Mouse (Mus musculus) c-Kit-positive CD71-positive TER-119-negative erythroid progenitor cells, embryonic 14.5 days (primary cell): ENCODE measurements at regions not wholly inside any gene's neighbourhood (a gene's known extent, or its start where the extent isn't known, plus 50 kb on each side); places are given as distances from the start of the nearest gene placed in this dataset.

ENCODE experiments used
- DNase-seq: peaks from one replicate; pipeline ENCODE4 v3.0.0-alpha.2; 2013; ENCODE audit warnings: low read depth

DNA sequence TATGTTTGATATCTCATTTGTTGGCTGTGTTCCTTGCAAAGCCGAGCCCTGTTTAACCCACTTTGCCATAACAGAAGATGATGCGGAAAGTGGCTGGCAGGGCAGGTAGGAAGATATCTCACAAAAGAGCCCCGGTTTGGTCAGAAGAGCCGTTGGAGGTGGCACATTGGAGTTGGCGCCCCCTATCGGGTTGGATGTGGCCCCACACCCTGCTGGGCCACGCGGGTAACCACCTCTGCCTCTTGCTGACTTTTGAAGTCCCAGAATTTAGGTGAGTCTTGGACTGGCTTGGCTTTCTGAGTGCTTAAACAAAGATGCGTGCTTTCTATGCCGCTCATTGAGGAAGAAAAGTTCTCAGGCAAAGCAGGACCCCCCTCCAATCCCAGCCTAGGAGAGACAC is 56.1 kb downstream of the Gm4791 start:
- DNase-seq, result no peak

DNA sequence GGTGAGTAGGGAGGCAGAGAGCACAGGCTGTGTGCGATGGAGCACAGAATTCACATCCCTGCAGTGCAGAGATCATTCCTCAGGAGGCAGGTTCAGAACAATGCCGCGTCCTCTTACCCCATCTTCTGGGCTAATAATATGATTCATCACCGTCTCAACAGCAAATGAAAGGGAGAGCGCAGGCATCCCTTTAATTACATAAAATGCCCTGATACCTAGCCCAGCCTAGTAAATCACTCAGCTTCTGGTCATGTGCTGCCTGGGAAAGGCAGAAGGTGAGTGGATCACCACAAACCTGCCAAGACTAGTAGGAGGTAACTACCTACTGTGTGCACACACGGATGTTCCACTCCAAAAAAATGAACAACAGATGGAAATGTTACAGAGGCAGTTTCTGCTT is 57.0 kb downstream of the Gm4791 start:
- DNase-seq, result no peak

- DNase-seq, result no peak
Observed at GRCm38 (mm10) chr9:47059339-47060005, 60.9 kb downstream of the Gm4791 start.

- no peak for DNase-seq
Observed at GRCm38 (mm10) chr9:47060757-47061156, 62.2 kb downstream of the Gm4791 start.

DNA sequence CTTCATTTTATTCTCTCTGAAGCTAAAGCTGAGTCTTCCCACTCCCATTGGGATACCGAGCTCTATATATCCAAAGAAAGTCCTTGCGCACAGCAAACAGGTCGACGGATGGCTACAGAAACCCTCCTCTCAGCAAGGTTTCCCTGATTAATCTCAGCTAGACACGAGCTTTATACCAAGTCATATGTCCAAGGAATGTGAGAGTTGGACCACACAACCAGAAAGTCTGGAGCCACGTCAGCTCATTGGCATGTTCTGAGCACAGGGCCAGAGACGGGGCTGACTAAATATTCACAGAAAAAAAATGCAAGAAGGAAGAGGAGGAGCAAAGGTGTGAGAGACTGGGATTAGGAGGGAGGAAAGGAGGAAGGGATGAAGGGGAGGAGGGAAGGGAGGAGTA is 64.0 kb downstream of the Gm4791 start:
- DNase-seq, result no peak

GRCm38 (mm10) chr9:47063751-47064150 is 65.2 kb downstream of the Gm4791 start:
- DNase-seq, result no peak

DNA sequence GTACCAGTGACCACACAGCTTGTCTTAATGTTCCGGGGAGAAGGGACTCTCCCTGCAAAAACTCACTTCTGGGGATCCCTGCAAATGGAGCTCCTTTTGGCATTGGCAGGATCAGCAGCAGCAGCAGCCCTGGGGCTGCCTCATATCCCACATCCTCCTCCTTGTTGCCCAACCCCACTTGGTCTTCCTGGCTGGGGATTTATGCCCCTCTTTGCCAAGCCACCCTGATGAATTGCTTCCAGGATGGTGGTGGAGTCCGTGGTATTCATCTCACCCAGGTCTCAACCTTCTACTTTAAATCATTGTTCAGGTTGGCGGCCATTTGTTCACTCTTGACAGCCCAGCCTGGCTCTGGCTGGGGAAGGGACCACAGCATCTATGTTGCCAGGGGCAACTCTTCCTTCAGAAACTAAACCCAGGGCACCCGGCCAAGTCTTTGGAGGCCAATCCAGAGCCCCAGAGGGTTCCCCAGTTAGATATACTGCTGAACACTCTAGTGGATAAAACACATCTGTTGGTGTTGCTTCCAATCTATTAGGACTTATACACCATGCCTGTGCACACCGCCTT is 66.0 kb downstream of the Gm4791 start:
- DNase-seq, result no peak

GRCm38 (mm10) chr9:47069436-47069835 is 70.9 kb downstream of the Gm4791 start:
- no peak for DNase-seq

- DNase-seq, result no peak
Observed at GRCm38 (mm10) chr9:47070958-47071357, 72.4 kb downstream of the Gm4791 start.

DNA sequence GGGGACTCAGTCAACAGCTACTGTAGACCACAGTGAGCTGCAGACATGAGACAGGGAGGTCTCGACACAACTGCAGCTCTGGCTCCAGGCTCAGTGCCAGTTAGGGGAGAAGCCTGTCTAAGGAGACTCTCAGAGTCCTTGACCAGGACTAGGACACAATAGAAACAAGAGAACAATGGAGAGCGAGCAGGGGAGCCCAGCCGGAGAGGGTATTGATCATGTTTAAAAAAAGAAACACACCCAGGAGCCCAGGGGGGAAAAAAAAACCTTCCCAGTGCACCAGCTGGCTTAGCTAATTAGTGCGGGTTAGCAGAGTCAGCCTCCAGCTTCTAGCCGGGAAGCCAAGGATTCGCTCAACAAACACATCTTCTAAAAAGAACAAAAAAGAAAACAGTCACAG is 78.4 kb downstream of the Gm4791 start:
- DNase-seq, result no peak

DNA sequence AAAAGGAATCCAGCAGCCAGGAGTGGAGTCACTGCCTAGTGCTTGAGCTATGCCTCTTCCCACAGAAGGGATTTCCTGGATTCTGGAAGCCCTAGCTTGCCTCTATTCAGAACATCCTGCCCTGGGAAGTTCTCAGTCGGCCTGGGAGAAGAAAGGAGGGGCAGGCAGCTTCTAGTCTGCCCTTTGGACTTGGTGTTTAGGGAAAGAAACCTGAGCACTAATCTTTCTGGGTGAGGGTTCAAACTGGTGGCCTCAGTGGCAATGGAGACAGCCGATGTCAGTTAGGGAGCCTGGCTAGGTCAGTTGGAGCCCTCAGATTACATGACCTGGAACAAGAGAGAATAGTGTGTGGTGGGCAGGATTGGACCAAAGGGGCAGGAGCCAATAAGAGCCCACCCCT is 78.9 kb downstream of the Gm4791 start:
- no peak for DNase-seq

- DNase-seq, result no peak
Observed at GRCm38 (mm10) chr9:47077945-47078344, 79.4 kb downstream of the Gm4791 start.

DNA sequence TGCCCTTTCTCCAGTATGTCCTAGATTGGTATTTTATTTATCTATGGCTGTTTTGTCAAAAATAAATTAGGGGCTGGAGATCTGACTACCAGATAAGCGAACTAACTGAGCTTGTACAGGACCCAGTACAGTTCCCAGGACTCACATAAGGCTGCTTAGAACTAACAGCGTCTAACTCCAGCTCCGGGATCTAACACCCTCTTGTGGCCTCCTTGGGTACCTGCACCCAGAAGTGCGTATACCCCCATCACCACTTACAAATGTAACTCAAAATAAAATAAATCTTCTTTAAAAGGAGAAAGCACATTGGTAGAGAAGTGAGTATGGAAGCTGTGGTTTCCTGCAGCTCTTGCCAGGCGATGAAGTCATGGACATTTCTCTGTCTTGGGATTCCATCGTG is 82.9 kb downstream of the Gm4791 start:
- DNase-seq, result no peak

DNA sequence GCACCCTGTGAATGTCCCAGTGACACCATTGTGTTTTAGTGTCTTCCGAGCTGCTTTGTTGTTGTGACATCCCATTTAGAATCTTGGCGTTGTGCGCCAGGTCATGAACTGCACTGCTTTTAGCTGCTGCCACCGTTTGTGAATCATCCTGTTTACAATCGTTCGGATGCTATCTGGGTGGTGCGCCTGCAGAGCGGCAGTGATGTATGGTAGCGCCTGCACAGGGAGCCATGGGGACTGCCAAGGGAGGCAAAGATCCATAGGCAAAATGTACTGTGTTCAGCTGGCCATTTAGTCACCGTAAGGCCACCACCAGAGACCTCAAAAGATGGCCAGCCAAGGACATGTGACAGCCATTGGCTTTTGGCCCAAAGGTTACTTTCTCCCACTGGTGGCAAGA is 93.3 kb downstream of the Gm4791 start:
- DNase-seq, result no peak

DNA sequence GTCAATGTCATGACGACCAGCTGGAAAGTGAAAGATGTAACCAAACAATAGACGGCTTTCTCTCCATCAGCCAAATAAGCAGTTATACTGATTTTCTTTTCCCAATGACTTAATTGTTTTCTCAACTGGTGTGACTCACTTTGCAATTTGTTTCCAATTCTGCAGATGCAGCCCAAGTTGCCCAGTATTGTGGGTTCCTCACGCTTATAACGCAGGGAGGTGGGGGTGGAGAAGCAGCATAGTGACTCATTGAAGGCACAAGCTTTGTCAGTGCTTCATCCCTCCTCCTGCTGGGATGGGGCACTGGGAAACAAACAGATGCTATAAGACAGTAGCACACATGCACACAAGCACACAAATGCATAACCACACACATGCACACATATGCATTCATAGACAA is 97.1 kb downstream of the Gm4791 start:
- no peak for DNase-seq

- no peak for DNase-seq
Observed at GRCm38 (mm10) chr9:47103316-47103715, 104.8 kb downstream of the Gm4791 start.

DNA sequence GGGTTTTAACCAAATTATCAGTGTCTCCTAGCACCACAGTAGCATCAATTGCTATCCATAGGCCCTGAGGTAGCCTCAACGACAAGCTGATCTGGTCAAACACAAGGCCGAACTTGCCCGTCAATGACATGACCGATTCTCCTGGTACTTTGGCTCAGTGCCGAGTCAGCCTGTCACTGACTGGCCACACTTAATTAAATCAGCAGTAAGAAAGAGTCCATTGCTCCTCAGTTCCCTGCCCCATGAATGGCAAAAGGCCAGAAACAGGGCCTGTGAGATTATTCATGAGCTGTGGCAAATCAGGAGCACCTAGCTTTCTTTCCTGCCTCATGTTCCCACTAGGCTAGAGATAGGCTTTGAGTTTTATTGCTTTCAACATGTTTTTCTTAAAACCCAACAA is 105.4 kb downstream of the Gm4791 start:
- DNase-seq, result no peak

DNA sequence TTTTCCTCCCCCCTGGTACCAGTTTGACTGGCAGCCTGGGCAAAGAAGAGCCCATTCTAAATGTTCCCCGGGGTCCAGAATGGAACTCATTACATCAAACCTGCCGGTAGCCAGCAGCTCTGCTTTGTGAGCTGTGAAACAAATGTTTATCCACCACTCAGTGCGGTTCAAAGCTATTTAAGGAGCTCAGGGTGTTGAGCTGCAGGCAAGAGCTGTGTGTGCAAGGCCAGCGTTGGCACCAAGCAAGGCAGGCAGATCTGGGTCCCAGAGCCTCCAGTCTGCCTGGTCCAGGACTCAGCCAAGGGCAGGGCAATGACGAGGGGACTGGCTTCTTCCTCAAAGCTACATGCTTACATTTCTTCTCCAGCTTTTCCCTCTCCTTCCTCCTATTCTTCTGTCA is 109.6 kb downstream of the Gm4791 start:
- DNase-seq, result no peak

- DNase-seq, result no peak
Observed at GRCm38 (mm10) chr9:47119253-47119652, 120.7 kb downstream of the Gm4791 start.

DNA sequence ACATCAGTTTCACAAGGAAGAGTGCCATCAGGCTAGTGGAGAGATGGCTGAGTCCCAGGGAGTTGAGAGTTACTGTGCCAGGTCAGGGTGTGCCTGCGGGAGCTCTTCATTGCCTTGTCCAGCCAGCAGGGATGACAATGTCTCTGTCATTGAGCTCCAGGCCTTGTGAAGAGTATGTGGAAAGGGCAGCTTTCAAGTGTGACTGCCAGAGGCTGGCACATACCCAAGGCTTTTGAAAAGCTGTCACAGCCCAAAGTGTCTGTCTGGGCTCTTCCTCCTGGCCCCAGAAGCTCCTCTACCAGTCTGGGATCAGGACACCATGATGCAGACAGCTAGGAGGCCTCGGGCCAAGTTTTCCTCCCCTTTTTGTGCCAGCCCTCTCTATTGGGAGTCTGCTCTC is 124.6 kb downstream of the Gm4791 start:
- DNase-seq, result no peak

DNA sequence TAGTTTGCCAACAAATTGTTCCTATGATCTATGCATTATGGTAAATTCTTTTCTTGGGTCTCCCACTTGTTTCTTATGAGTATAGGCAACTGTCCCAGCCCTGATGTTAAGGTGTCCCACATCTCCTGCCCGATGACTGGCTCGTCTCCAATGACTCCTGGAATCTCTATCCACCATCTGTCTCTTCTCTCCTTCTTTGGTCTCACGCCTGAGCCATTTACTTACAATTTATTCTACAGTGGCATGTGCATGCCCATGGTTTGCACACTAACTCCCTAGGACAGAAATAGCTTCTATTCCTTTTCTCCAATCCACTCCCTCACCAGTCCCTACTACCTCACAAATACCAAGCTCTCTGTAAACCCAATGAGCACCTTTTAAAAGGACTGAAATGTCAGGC is 127.0 kb downstream of the Gm4791 start:
- DNase-seq, result no peak

- no peak for DNase-seq
Observed at GRCm38 (mm10) chr9:47126236-47126635, 127.7 kb downstream of the Gm4791 start.

GRCm38 (mm10) chr9:47127756-47128424 is 129.3 kb downstream of the Gm4791 start:
- no peak for DNase-seq

- DNase-seq, result no peak
Observed at GRCm38 (mm10) chr9:47129101-47129500, 130.6 kb downstream of the Gm4791 start.
